Mouse (Mus musculus) limb, embryonic 15.5 days (tissue): ENCODE results near the gene Cdc27. TPM values are rescaled to one million over a fixed set of nuclear protein-coding genes. Genes with fewer than 3 reads are reported as not detected.
"Not testable (repeated sequence)": the region's sequence is repeated elsewhere in the genome, so short reads cannot be mapped to it uniquely, and the experiment has no call there.

Source experiments
- ATAC-seq: fragments of 200-750 bp; cut with Nextera tagmentation; 2 replicates; pipeline ENCODE4 v1.8.0; 2017; ENCODE audit warnings: low read depth, moderate TSS enrichment; ENCODE audit not compliant: insufficient number of reproducible peaks, low FRiP score, low TSS enrichment
- H3K27ac ChIP-seq: fragments of 300-500 bp; sonication (generic); 2 replicates; pipeline ENCODE4 v1.5.1; 2015; ENCODE audit warnings: moderate library complexity, mild to moderate bottlenecking, inconsistent platforms
- H3K27me3 ChIP-seq: fragments of 300-500 bp; sonication (generic); 2 replicates; pipeline ENCODE4 v1.6.1; 2015; ENCODE audit warnings: inconsistent platforms
- H3K36me3 ChIP-seq: fragments of 300-500 bp; sonication (generic); 2 replicates; pipeline ENCODE4 v1.6.1; 2015; ENCODE audit warnings: inconsistent platforms
- H3K4me1 ChIP-seq: fragments of 300-500 bp; sonication (generic); 2 replicates; pipeline ENCODE4 v1.6.1; 2015; ENCODE audit warnings: inconsistent platforms
- H3K4me2 ChIP-seq: fragments of 300-500 bp; sonication (generic); 2 replicates; pipeline ENCODE4 v1.6.1; 2015; ENCODE audit warnings: mild to moderate bottlenecking, inconsistent platforms
- H3K4me3 ChIP-seq: fragments of 300-500 bp; sonication (generic); 2 replicates; pipeline ENCODE4 v1.5.1; 2015; ENCODE audit warnings: mild to moderate bottlenecking, inconsistent platforms
- H3K9ac ChIP-seq: fragments of 300-500 bp; sonication (generic); 2 replicates; pipeline ENCODE4 v1.6.1; 2015; ENCODE audit warnings: inconsistent platforms
- H3K9me3 ChIP-seq: fragments of 300-500 bp; sonication (generic); 2 replicates; pipeline ENCODE4 v1.6.1; 2016; ENCODE audit warnings: inconsistent platforms
- WGBS: fragments of 180-500 bp; shearing (Covaris S2); methylation state at CpG from one replicate; pipeline ENCODE4 v1.1.7; 2015; 5-methylcytosine and 5-hydroxymethylcytosine counted together
- polyA plus RNA-seq: library from polyadenylated mRNA; unstranded; fragments of >200 nt; fragmentation: Nextera tagmentation; extraction: Ambion mirVana; gene quantifications from 2 replicates; pipeline ENCODE4 v1.2.1, GENCODE M21; 2015

Gene Cdc27
- polyA plus RNA-seq, 1 experiment from 2014 or later, result 40.6 TPM

DNA sequence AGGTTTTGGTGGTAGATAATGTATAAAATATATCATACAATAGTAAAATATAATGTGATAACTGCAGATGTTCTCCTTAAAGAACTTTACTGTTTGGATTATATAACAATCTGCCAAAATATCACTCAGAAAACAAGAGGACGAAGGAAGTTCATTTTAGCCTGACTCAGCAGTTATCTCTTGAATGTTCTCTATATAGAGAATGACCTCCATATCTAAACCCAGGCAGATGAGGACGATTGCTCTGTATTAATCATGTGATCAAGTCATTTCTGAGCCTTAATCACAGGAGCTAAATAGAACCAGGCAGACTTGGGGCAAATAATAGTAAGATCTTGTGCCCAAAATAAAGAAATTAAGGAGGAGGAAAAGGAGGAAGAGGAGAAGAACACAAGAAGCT lies 5.9 kb downstream of the Cdc27 start:
- no peak overlapping the region for H3K4me2 ChIP-seq
- H3K9me3 ChIP-seq, result no peaks in the 10 kb centered on the region
- no peak overlapping the region for H3K4me3 ChIP-seq
- ATAC-seq, result no peak
- no peak overlapping the region for H3K9ac ChIP-seq
- H3K27me3 ChIP-seq, result no peaks in the 10 kb centered on the region
- H3K36me3 ChIP-seq, result peaks cover 4% of the 10 kb centered on the region
- 89% methylated on average over 2 of the region's 2 CpGs for WGBS
- H3K27ac ChIP-seq, result 0 out of 2 replicates have a peak overlapping the region, but pooled peaks have one; percentile 27
- 0 out of 2 replicates have a peak, but pooled peaks cover 2% of the 10 kb centered on the region for H3K4me1 ChIP-seq

DNA sequence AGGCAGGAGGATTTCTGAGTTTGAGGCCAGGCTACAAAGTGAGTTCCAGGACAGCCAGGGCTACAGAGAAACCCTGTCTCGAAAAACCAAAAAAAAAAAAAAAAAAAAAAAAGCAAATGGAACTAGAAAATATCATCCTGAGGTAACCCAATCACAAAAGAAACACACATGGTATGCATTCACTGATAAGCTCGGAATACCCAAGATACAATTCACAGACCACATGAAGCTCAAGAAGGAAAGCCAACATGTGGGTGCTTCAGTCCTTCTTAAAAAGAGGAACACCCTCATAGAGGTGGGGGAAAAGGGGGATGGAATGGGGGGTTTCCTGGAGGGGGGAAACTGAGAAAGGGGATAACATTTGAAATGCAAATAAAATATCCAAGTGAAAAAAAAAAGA lies 7.1 kb downstream of the Cdc27 start:
- WGBS, result 91% methylated on average over 2 of the region's 2 CpGs
- not testable (repeated sequence) for H3K4me1 ChIP-seq, H3K9ac ChIP-seq, H3K4me3 ChIP-seq, H3K9me3 ChIP-seq, H3K4me2 ChIP-seq, H3K36me3 ChIP-seq, H3K27ac ChIP-seq, H3K27me3 ChIP-seq, ATAC-seq

GRCm38 (mm10) chr11:104539811-104540210 lies 10.6 kb downstream of the Cdc27 start:
- Histone ChIP-seq H3K4me1 (no peaks in the 10 kb centered on the region), H3K27ac (no peak overlapping the region), H3K9me3 (no peaks in the 10 kb centered on the region), H3K36me3 (peaks cover 4% of the 10 kb centered on the region; the same call in 1 of the 2 replicates), H3K9ac (no peak overlapping the region), H3K27me3 (no peaks in the 10 kb centered on the region), H3K4me2 (no peak overlapping the region), H3K4me3 (no peak overlapping the region)
- no peak for ATAC-seq
- 94% methylated on average over 5 of the region's 5 CpGs for WGBS

DNA sequence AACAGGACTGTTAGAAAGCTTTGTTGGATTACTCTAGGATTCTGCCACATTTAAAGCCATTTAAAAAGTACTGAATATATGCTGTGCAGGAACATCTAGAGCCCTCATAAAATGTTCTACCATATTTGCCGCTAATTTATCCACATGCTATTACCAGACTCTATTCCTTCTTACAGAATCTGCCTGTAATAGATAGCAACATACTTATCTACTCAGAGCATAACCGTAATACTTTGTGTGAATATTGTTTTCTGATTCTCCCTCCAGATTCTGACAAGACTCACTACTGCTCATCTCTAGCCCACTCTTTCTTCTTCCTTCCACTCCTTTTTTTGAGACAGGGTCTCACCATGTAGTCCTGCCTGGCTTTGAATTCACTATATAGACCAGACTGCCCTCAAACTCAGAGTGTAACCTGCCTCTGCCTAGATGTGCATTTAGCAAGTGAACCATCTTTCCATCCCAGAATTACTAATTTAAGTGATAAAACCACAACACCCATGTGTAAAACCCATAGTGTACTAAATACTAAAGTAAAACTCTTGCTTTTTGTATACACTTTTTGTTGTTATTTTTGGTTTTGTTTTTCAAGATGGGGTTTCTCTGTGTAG lies 12.4 kb downstream of the Cdc27 start:
- no peak for ATAC-seq
- no peak overlapping the region for H3K9ac ChIP-seq
- H3K9me3 ChIP-seq, result no peaks in the 10 kb centered on the region
- H3K27me3 ChIP-seq, result no peaks in the 10 kb centered on the region
- WGBS, result 93% methylated on average over 2 of the region's 2 CpGs
- no peaks in the 10 kb centered on the region for H3K4me1 ChIP-seq
- peaks cover 19% of the 10 kb centered on the region for H3K36me3 ChIP-seq
- H3K27ac ChIP-seq, result no peak overlapping the region
- no peak overlapping the region for H3K4me3 ChIP-seq
- no peak overlapping the region for H3K4me2 ChIP-seq

GRCm38 (mm10) chr11:104536843-104537242 lies 13.6 kb downstream of the Cdc27 start:
- 85% methylated on average over 2 of the region's 2 CpGs for WGBS
- no peak for ATAC-seq
- H3K4me2 ChIP-seq, result no peak overlapping the region
- H3K27ac ChIP-seq, result no peak overlapping the region
- peaks cover 26% of the 10 kb centered on the region for H3K36me3 ChIP-seq
- no peak overlapping the region for H3K4me3 ChIP-seq
- no peak overlapping the region for H3K9ac ChIP-seq
- no peaks in the 10 kb centered on the region for H3K9me3 ChIP-seq
- no peaks in the 10 kb centered on the region for H3K4me1 ChIP-seq
- no peaks in the 10 kb centered on the region for H3K27me3 ChIP-seq

GRCm38 (mm10) chr11:104525935-104526334 lies 24.5 kb downstream of the Cdc27 start:
- H3K4me1 ChIP-seq, result no peaks in the 10 kb centered on the region
- peaks cover 57% of the 10 kb centered on the region for H3K36me3 ChIP-seq
- no peaks in the 10 kb centered on the region for H3K9me3 ChIP-seq
- no peak overlapping the region for H3K4me3 ChIP-seq
- WGBS, result 94% methylated on average over 6 of the region's 6 CpGs
- no peak overlapping the region for H3K27ac ChIP-seq
- no peak overlapping the region for H3K9ac ChIP-seq
- no peak overlapping the region for H3K4me2 ChIP-seq
- ATAC-seq, result no peak
- H3K27me3 ChIP-seq, result no peaks in the 10 kb centered on the region

- ATAC-seq, result no peak
- WGBS, result 93% methylated on average over 4 of the region's 4 CpGs
Observed at GRCm38 (mm10) chr11:104512436-104512835, 38.0 kb downstream of the Cdc27 start.

DNA sequence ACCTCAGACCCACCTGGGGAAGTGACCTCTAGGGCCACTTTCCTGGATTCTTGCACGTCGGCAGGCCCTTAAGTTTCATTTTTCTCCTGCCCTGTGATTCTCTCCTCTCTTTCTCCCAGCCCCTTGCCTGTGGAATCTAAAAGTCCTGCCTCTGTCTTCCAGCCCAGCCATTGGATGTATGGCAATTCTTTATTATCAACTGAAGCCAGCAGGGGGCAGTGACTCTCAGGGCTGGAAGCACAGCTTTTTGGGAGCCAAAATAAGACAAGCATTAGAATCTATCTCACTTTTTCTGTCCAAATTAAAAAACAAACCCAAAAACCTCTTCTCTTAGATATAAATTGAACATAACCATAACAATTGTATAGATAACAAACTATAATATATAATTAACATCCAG lies 39.8 kb downstream of the Cdc27 start:
- H3K4me1 ChIP-seq, result no peaks in the 10 kb centered on the region
- peaks cover 74% of the 10 kb centered on the region for H3K36me3 ChIP-seq
- no peak overlapping the region for H3K4me2 ChIP-seq
- H3K9ac ChIP-seq, result no peak overlapping the region
- no peak for ATAC-seq
- no peaks in the 10 kb centered on the region for H3K27me3 ChIP-seq
- H3K9me3 ChIP-seq, result no peaks in the 10 kb centered on the region
- no peak overlapping the region for H3K4me3 ChIP-seq
- 91% methylated on average over 2 of the region's 2 CpGs for WGBS
- H3K27ac ChIP-seq, result no peak overlapping the region

More at GRCm38 (mm10) chr11:104512436-104512835, 38.0 kb downstream of the Cdc27 start:
- Histone ChIP-seq H3K9me3 (no peaks in the 10 kb centered on the region), H3K4me2 (no peak overlapping the region), H3K4me1 (no peaks in the 10 kb centered on the region), H3K27me3 (no peaks in the 10 kb centered on the region), H3K4me3 (no peak overlapping the region), H3K36me3 (peaks cover 77% of the 10 kb centered on the region), H3K9ac (no peak overlapping the region), H3K27ac (no peak overlapping the region)

DNA sequence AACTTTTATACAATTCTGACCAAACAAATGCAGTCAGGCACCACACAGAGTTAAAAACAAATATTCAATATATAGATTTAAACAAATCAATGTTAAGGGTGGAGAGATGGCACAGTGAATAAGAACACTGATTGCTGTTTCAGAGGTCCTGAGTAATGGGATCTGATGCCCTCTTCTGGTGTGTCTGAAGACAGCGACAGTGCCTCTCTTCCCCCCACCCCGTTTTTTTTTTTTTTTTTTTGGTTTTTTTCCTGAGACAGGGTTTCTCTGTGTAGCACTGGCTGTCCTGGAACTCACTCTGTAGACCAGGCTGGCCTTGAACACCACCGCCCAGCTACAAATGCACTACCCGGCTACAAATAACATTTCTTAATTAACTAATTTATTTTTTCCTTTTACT lies 42.0 kb downstream of the Cdc27 start:
- no peak overlapping the region for H3K4me2 ChIP-seq
- H3K4me3 ChIP-seq, result no peak overlapping the region
- 85% methylated on average over 4 of the region's 4 CpGs for WGBS
- no peaks in the 10 kb centered on the region for H3K4me1 ChIP-seq
- no peaks in the 10 kb centered on the region for H3K9me3 ChIP-seq
- no peak overlapping the region for H3K9ac ChIP-seq
- no peaks in the 10 kb centered on the region for H3K27me3 ChIP-seq
- H3K36me3 ChIP-seq, result peaks cover 72% of the 10 kb centered on the region
- ATAC-seq, result no peak
- H3K27ac ChIP-seq, result no peak overlapping the region

- H3K27ac ChIP-seq, result no peak overlapping the region
- ATAC-seq, result no peak
- no peaks in the 10 kb centered on the region for H3K9me3 ChIP-seq
- no peak overlapping the region for H3K4me3 ChIP-seq
- no peaks in the 10 kb centered on the region for H3K36me3 ChIP-seq
- no peak overlapping the region for H3K4me2 ChIP-seq
- 83% methylated on average over 3 of the region's 3 CpGs for WGBS
- H3K9ac ChIP-seq, result no peak overlapping the region
- no peaks in the 10 kb centered on the region for H3K27me3 ChIP-seq
- H3K4me1 ChIP-seq, result no peaks in the 10 kb centered on the region
Observed at GRCm38 (mm10) chr11:104488292-104488691, 62.1 kb downstream of the Cdc27 start.

- Histone ChIP-seq H3K27ac (no peak overlapping the region), H3K27me3 (no peaks in the 10 kb centered on the region), H3K9me3 (no peaks in the 10 kb centered on the region), H3K36me3 (no peaks in the 10 kb centered on the region), H3K4me2 (no peak overlapping the region), H3K9ac (no peak overlapping the region), H3K4me1 (no peaks in the 10 kb centered on the region), H3K4me3 (no peak overlapping the region)
- ATAC-seq, result no peak
- 91% methylated on average over 8 of the region's 8 CpGs for WGBS
Observed at GRCm38 (mm10) chr11:104481971-104482370, 68.4 kb downstream of the Cdc27 start.

DNA sequence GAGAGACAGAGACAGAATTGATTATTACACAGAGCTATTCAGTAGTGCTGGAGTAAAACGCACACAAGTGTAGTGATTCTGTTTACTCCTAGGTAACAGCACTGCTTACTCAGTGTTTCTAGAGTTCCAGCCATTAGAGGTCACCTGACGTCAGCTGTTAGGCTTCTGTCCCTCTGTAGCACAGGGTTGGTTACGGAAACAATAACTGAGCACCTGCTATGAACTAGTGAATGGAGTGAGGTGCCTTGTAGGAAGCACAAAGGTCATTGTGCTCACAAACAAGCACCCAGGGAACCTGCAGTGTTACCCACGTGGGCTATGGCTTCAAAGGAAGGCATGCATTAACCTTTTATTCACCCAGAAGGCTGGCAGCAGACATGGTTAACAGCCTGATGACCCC lies 70.9 kb downstream of the Cdc27 start:
- no peak overlapping the region for H3K9ac ChIP-seq
- ATAC-seq, result no peak
- H3K4me3 ChIP-seq, result no peak overlapping the region
- WGBS, result 66% methylated on average over 4 of the region's 4 CpGs
- no peak overlapping the region for H3K27ac ChIP-seq
- H3K4me2 ChIP-seq, result no peak overlapping the region
- H3K4me1 ChIP-seq, result no peaks in the 10 kb centered on the region
- H3K27me3 ChIP-seq, result no peaks in the 10 kb centered on the region
- H3K36me3 ChIP-seq, result no peaks in the 10 kb centered on the region
- no peaks in the 10 kb centered on the region for H3K9me3 ChIP-seq

DNA sequence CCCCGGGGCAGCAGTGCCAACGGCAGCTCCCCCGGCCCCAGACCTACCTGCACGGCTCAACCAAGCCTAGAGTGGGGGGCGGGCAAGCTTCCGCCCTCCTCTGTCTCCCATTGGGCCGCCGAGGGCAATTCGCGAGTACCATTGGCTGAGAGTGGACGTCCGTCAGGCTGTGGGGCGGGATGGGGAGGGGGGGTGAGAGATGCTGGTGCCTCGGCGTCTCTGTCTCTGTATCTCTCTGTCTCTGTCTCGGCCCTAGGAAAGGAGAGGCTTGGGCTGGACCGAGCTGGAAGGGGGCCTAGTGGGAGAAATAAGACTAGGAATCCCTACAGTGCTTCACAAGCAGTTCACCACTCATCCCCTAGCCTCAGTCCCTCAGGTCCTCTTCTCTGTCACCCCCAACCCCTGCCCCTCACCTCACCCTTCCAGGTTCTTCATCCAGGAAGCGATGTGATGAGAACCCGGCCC lies 81.0 kb downstream of the Cdc27 start:
- Histone ChIP-seq H3K9me3 (no peaks in the 10 kb centered on the region), H3K9ac (peak overlapping the region; percentile 95), H3K27ac (peak overlapping the region; percentile 75), H3K4me2 (peak overlapping the region; percentile 74), H3K4me3 (peak overlapping the region; percentile 95), H3K4me1 (peaks cover 7% of the 10 kb centered on the region; the same call in 1 of the 2 replicates), H3K27me3 (no peaks in the 10 kb centered on the region), H3K36me3 (no peaks in the 10 kb centered on the region; the same call in 1 of the 2 replicates)
- WGBS, result 1% methylated on average over 19 of the region's 19 CpGs
- peak; percentile 99 for ATAC-seq
